Mouse (Mus musculus) cerebellum, postnatal 36 days (tissue): Measurements from ENCODE around the gene Gatd1.
"Not testable (repeated sequence)": the region's sequence is repeated elsewhere in the genome, so short reads cannot be mapped to it uniquely, and the experiment has no call there.

Source experiments
- DNase-seq, 2 experiments: peaks; one replicate each; pipeline ENCODE4 v3.0.0; 2021 to 2022; ENCODE audit warnings: mixed read lengths in 2 of 2

Gene Gatd1

DNA sequence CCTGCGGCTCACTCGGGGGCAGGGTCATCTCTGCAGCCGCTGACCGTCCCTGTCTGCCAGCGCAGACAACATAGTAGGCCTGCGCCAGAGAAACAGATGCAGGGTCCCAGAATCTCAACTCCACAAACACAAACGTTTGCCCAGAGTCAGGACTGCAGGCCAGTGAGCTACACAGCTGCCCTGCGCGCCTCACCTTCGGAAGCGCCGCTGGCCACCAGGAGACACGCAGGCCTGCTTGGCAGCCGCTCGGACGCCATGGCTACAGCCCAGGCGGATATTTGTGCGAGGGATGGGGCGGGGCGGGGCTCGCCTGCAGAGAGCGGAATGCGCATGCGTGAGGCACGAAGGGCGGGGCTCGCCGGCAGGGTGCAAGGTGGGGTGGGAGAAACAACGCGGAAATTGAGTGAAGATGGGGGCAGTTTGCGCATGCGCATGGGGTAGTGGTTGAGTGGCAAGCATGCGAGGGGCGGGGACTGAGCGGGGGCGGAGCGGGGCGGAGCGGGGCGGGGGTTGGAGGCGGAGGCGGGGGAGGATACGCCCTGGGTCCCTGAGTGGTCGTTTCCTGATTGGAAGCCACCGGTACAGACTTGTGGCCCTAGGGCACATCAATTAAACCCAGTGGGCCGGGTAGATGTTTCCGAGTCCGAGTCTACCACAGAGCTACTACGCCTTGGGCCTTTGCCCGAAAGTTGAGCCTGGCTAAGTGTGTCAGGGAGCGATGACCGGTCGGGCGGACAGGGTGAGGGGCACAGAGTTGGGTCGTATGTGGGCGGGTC, at the start of gene Gatd1:
Gatd1 (minus strand) TSS at position 328 of the 776 bp plus-strand sequence.
- peak; percentile 100 for DNase-seq

DNA sequence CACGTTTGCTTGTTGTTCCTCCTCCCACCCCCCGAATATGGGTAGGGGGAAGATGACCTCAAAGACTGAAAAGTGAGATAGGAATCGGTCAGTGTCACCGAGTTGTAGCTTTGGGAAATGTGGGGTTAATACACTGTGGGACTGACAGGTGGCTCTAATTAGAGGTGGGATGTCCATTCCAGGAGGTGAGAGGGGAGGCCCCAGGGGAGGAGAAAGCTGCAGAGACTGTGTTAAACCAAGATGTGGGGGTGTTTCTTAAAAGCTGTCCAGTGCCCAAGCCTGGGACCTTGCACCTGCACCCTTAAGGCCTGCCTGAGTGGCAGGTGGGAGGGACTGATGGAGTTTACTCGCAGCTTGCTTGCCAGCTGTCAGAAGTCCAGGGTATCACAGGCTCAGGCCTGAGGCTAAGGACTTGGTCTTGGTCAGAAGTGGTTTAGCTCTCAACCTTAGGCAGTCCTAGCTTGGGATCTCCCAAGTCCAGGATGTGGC, 48.4 kb upstream of the Gatd1 start:
- DNase-seq = no peak

DNA sequence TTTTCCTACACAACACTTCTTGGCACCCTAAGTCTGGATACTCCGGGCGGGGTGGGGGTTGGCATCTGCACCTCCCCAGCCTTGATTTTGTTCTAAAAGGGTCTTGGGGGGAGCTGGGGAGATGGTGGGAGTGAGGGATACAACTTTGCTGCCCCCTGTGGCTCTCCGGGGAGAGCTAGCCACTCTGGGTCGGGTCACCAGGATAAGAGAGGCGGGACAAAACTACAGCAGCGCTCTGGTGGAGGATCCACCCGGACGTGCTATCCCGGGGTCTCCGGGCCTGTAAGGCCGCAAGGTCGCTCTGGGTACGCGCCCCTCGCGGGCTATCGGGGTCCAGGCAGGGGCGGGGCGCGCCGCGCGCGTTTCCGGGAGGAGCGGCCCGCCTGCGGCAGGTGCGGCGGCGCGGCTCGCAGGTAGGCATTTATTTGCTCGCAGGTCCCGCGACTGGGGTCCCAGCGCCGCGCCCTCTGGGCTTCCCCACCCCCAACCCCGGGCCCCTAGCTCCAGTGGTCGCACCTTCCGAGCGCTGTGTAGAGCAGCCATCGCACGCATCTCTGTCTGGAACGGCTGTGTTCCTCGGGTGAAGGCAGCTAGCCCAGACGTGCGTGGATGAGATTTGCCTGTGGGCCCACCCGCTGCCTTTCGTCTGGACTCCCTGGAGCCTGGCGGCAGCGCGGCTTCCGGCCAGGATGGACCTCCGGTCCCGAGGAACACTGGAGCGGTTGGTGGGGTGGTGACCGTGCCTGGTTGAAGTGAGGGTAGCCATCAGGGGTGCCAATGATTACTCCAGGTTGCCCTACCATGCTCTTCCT, 47.8 kb upstream of the Gatd1 start:
- peak in 1 of 2 experiments; percentile 28 for DNase-seq

- DNase-seq = no peak
Observed at GRCm38 (mm10) chr7:141460391-141461113, 46.6 kb upstream of the Gatd1 start, which contains the start of gene Cracr2b. TSS of gene Cracr2b (plus strand) at chr7:141461094.

- no peak for DNase-seq
Observed at GRCm38 (mm10) chr7:141460001-141460390, 46.1 kb upstream of the Gatd1 start.

DNA sequence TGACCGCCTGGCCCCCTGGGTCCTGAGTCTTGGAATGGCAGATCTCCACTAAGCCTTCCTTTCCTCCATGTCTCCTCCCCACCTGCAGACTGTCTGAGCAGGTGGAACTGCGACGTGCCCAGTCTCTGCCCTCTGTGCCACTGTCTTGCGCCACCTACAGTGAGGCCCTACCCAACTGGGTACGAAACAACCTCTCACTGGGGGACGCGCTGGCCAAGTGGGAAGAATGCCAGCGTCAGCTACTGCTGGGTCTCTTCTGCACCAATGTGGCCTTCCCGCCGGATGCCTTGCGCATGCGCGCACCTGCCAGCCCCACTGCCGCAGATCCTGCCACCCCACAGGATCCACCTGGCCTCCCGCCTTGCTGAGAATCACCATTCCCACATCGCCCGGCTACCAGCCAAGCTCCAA, 45.4 kb upstream of the Gatd1 start:
- peak; percentile 74 to 78 for DNase-seq

GRCm38 (mm10) chr7:141458661-141459060, 44.7 kb upstream of the Gatd1 start:
- peak; percentile 42 to 44 for DNase-seq

GRCm38 (mm10) chr7:141457986-141458660, 44.2 kb upstream of the Gatd1 start:
- DNase-seq = peak; percentile 65 to 70

DNA sequence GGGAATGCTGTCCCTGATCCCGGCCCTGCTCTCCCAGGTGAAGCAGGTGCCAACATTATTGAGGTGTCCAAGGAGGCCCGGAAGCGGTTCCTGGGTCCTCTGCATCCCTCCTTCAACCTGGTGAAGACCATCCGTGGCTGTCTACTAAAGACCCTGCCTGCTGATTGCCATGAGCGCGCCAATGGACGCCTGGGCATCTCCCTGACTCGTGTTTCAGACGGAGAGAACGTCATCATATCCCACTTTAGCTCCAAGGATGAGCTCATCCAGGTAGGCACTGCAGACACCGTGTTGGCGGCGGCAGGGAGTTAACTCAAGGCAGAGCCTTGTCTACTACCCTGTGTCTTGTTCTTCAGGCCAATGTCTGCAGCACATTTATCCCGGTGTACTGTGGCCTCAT, 43.3 kb upstream of the Gatd1 start:
- DNase-seq = peak in 1 of 2 experiments; percentile 25

GRCm38 (mm10) chr7:141456739-141457138, 42.8 kb upstream of the Gatd1 start:
- DNase-seq = no peak

GRCm38 (mm10) chr7:141455610-141456314, 41.8 kb upstream of the Gatd1 start:
- peak; percentile 60 to 63 for DNase-seq

DNA sequence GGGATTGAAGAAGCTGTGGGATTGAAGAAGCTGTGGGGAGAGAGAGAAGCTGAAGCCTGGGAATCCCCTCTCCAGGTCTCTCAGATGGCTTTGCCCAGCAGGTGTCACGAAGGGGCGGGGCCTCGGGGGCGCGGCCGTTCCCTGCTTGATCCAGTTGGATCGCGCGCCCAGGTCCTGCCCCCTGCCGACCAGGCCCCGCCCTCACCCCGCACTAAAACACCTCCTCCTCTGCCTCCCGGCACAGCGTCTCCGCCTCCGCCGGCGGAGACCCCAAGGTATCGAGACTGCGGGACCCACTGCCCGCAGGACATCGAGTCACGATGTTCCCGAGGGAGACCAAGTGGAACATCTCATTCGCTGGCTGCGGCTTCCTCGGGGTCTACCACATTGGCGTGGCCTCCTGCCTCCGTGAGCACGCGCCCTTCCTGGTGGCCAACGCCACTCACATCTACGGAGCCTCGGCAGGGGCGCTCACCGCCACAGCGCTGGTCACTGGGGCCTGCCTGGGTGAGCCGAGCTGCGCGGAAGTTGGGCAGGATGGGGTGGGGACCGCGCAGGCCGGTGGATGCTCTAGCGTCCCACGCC, 41.1 kb upstream of the Gatd1 start, which contains the start of gene Pnpla2:
Pnpla2 (plus strand) TSS at position 232 of the 585 bp plus-strand sequence.
- DNase-seq = peak; percentile 87 to 93

DNA sequence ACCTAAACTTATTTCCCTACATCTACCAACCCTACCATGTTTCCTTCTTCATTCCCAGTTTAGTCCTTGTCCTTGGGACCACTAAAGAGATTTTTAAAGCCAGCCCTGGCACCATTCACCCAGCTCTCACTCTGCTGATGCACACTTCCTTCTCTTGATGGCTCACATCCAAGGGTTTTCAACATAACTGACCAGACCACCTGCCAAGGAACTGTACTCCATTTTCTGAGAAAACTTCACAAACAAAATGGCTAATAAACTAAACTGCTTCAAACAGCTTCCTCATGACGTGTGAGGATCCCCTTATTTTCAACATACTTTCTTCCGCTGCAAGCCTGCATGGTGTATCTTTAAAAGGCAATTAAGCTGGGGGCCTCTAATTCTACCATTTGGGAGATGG, 39.7 kb upstream of the Gatd1 start:
- DNase-seq = no peak

- DNase-seq = no peak
Observed at GRCm38 (mm10) chr7:141451928-141452327, 38.0 kb upstream of the Gatd1 start.

GRCm38 (mm10) chr7:141447110-141447991, 33.4 kb upstream of the Gatd1 start, which contains the start of gene Rplp2:
TSS of gene Rplp2 (plus strand) at chr7:141447370.
- DNase-seq = peak; percentile 94

DNA sequence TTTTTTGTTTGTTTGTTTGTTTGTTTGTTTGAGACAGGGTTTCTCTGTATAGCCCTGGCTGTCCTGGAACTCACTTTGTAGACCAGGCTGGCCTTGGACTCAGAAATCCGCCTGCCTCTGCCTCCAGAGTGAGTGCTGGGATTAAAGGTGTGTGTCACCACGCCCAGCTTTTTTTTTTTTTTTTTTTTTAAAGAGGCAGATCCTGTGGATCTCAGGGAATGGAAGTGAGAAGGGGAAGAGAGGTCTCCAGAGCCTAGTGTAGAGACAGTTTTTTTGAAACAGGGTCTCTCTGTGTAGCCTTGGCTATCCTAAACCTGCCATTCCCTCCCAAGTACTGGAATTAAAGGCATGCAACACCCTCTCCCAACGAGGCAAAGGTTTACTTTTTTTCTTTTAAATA, 32.4 kb upstream of the Gatd1 start:
- not testable (repeated sequence) for DNase-seq

DNA sequence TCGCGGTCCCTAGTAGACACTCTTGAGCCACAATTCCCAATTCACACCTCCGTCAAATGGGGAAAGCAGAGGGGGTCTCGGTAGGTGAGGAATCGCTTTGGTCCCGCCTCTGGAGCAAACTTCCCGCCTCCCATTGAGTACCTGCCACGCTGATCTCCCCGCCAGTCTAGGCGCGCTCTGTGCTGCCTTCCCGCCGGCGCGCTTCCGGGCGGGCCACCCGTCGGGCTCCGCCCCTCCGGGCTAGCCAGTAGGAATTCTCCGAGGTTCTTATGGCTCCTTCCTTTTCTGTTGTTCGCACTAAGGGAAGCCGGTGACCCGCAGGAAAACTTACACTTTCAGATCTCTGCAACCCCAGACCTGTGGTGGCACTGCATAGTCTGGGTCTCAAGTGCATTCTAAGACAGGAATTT, 29.9 kb upstream of the Gatd1 start, which contains the start of gene Pidd1:
Pidd1 (minus strand) TSS at position 198 of the 410 bp plus-strand sequence.
- no peak for DNase-seq

GRCm38 (mm10) chr7:141443081-141443821, 29.3 kb upstream of the Gatd1 start:
- DNase-seq = no peak

DNA sequence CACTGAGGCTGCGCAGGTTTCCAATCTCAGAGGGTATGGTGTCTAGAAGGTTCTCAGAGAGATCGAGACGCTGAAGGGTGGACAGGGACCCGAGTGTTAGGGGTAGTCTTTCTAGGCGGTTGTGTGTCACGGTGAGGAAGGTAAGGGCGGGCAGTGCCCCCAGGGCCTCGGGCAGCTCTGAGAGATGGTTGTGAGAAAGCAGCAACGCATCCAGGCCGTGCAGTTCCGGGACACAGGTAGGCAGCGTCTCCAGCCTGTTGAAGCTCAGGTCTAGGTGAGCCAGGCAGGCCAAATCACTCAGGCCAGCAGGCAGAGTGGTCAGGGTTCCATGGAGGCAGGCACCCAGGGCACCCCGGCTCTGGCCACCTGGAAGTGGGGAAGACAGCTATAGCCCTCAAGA, 28.3 kb upstream of the Gatd1 start:
- DNase-seq = no peak
